Mouse (Mus musculus): ENCODE results near the gene Cfap61.

- peak; percentile 46 for TF ChIP-seq CTCF (IDR thresholded peaks at IDR 0.05; ENCODE audit: low read depth)
- no peak for TF ChIP-seq EP300 (IDR thresholded peaks at IDR 0.05; ENCODE audit: low read depth)
Observed at GRCm38 (mm10) chr2:146256321-146256875, 321.8 kb downstream of the Cfap61 start.
